Mouse (Mus musculus): ENCODE measurements around the gene Mpc1. TPM values are rescaled to one million over a fixed set of nuclear protein-coding genes. Genes with fewer than 3 reads are reported as not detected.

The Mpc1 gene
- total RNA-seq (2014; rRNA removed) (306 and 379 TPM in 2 replicates), polyA plus RNA-seq (2015; fragmentation: Nextera tagmentation; extraction: Ambion mirVana) (559 and 716 TPM in 2 replicates)

DNA sequence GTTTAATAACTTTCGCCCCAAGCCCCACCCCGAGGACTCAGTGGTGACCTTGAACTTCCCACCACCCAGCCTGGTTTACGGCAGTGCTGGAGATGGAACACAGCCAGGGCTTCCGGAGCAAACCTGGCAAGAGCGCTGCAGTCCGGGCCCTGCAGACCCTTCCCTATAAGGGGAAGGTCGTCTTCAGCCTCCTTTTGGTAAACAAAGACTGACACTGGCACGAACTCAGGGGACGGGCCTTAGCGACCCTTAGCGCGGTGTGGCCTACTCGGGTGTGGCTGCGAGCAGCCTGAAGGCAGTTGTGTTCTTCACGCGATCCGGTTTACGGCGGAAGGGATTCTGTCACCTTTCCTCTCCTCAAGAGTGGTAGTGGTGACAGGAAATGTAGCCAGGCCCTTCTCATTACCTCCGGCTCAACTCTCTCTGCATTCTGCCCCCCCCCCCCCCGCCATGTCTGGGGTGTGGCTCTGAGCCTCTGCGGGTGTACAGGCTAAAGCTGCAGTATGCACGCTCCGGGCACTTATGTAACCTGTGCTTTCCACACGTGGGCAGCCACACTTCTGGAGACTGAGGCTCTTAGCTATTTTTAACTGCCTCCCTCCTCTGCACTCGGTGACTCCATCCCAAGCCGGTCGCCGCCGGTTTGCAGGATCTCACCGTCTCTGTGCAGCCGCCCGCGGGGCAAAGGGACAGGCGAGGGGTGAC lies at the start of gene Mpc1:
TSS of gene Mpc1 (plus strand) at position 84 of the 705 bp plus-strand sequence.
- 3% methylated on average over 35 of the region's 35 CpGs for WGBS
- H3K4me2 ChIP-seq (ENCODE audit: low read depth), result peak within 1 kb of the TSS; percentile 97
- no peaks in the 10 kb centered on the region for H3K27me3 ChIP-seq (ENCODE audit: insufficient read depth, low read length)
- H3K9ac ChIP-seq, result peak within 1 kb of the TSS; percentile 93
- H3K36me3 ChIP-seq (ENCODE audit: insufficient read depth), result no peaks in the 10 kb centered on the region
- H3K4me3 ChIP-seq (ENCODE audit: low read depth, low read length), result peak within 1 kb of the TSS; percentile 85
- peak; percentile 64 for ATAC-seq
- H3K27ac ChIP-seq (ENCODE audit: low read depth, low read length), result peak within 1 kb of the TSS; percentile 98
- peaks cover 12% of the 10 kb centered on the region for H3K4me1 ChIP-seq (ENCODE audit: insufficient read depth)
- no peak for TF ChIP-seq CTCF (IDR thresholded peaks at IDR 0.05; ENCODE audit: low read depth)
- DNase-seq, result peak; percentile 75
- no peaks in the 10 kb centered on the region for H3K9me3 ChIP-seq (ENCODE audit: low read length)

DNA sequence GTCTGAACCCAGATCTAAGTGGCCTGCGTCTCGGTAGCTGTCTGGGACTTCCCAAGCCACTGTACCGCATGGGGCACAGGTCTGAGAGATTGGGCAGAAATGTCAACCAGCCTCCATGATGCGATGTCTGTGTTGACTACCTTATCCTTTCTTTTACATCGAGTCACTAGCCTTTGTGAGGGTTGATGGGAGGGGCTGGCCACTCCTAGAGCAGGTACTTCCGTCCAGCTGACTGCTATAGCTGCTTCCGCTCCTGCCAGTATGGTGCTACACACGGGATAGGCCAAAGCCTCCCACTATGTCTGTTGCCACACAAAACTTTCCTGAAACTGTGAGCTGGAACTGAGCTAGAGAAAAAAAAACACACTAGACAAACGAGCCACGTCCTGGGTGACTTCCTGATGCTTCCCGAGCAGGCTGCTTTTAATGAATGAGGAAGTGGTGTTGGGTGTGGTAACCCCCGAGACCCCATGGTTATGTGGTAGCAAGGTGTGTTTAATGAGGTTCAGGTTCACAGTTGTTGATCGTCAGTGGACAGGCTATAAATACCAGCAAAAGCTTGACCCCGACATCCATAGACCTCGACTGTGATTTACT lies 49.0 kb upstream of the Mpc1 start:
- no peak overlapping the region for H3K9ac ChIP-seq
- WGBS, result 78% methylated on average over 15 of the region's 15 CpGs

DNA sequence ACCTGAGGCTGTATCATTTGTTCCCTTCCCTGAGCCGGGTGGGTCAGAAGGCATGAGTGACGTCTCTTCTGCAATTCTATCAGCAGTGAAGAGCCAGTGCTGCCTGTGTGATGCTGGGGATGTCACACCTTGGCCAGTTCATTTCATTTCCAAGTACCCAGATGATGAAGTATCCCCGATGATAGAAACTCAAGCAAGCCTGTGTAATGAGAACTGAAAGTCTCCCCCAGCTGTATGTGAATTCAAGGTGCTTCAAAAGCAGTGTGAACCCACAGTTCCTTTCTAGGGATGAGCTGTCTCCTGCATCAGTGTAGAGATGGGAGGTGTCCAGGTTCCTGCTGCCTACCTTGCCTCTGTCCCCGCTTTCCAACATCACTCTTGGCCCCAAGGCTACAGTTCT lies 48.2 kb upstream of the Mpc1 start:
- H3K9me3 ChIP-seq (ENCODE audit: low read length), result no peaks in the 10 kb centered on the region
- no peak overlapping the region for H3K9ac ChIP-seq
- ATAC-seq (no peak), DNase-seq (no peak)
- H3K4me2 ChIP-seq (ENCODE audit: low read depth), result no peak overlapping the region
- H3K4me3 ChIP-seq (ENCODE audit: low read depth, low read length), result no peak overlapping the region
- H3K4me1 ChIP-seq (ENCODE audit: insufficient read depth), result no peaks in the 10 kb centered on the region
- TF ChIP-seq CTCF (IDR thresholded peaks at IDR 0.05; ENCODE audit: low read depth), result no peak
- H3K27me3 ChIP-seq (ENCODE audit: insufficient read depth, low read length), result no peaks in the 10 kb centered on the region
- WGBS, result 80% methylated on average over 4 of the region's 4 CpGs
- H3K36me3 ChIP-seq (ENCODE audit: insufficient read depth), result no peaks in the 10 kb centered on the region
- no peak overlapping the region for H3K27ac ChIP-seq (ENCODE audit: low read depth, low read length)

More for the DNA sequence above, 49.0 kb upstream of the Mpc1 start:
- Histone ChIP-seq H3K4me1 (ENCODE audit: insufficient read depth) (no peaks in the 10 kb centered on the region), H3K9me3 (ENCODE audit: low read length) (no peaks in the 10 kb centered on the region), H3K4me3 (ENCODE audit: low read depth, low read length) (no peak overlapping the region), H3K36me3 (ENCODE audit: insufficient read depth) (no peaks in the 10 kb centered on the region), H3K4me2 (ENCODE audit: low read depth) (no peak overlapping the region), H3K27ac (ENCODE audit: low read depth, low read length) (no peak overlapping the region), H3K27me3 (ENCODE audit: insufficient read depth, low read length) (no peaks in the 10 kb centered on the region)
- ATAC-seq (no peak), DNase-seq (no peak)
- no peak for TF ChIP-seq CTCF (IDR thresholded peaks at IDR 0.05; ENCODE audit: low read depth)

DNA sequence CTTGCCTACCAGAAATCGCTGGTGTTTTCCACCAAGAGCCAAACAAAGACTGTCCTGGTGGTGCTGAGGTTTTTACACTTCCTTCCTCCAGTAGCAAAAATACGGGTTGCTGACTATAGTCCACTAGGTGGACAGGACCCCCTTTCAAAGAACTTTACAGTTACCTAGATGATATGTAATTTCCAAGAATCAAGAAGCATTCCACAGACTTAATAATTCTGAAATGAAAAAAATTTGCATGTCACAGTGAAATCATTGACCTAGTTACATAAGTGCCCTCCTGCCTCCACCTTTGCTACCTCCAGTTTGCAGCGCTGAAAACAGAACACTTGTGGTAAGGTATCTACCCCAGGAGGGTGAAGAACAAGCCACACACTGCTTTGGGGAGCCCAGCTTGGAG lies 47.0 kb upstream of the Mpc1 start, which contains the start of gene Ccr6:
TSS of gene Ccr6 (plus strand) at position 301 of the 400 bp plus-strand sequence.
- Histone ChIP-seq H3K36me3 (ENCODE audit: insufficient read depth) (no peaks in the 10 kb centered on the region), H3K27ac (ENCODE audit: low read depth, low read length) (no peak within 1 kb of the TSS), H3K9me3 (ENCODE audit: low read length) (no peaks in the 10 kb centered on the region), H3K4me3 (ENCODE audit: low read depth, low read length) (no peak within 1 kb of the TSS), H3K9ac (no peak within 1 kb of the TSS), H3K4me2 (ENCODE audit: low read depth) (no peak within 1 kb of the TSS), H3K27me3 (ENCODE audit: insufficient read depth, low read length) (no peaks in the 10 kb centered on the region), H3K4me1 (ENCODE audit: insufficient read depth) (no peaks in the 10 kb centered on the region)
- no peak for ATAC-seq
- no peak for TF ChIP-seq CTCF (IDR thresholded peaks at IDR 0.05; ENCODE audit: low read depth)
- WGBS, result 77% methylated on average over 3 of the region's 3 CpGs
- DNase-seq, result no peak

DNA sequence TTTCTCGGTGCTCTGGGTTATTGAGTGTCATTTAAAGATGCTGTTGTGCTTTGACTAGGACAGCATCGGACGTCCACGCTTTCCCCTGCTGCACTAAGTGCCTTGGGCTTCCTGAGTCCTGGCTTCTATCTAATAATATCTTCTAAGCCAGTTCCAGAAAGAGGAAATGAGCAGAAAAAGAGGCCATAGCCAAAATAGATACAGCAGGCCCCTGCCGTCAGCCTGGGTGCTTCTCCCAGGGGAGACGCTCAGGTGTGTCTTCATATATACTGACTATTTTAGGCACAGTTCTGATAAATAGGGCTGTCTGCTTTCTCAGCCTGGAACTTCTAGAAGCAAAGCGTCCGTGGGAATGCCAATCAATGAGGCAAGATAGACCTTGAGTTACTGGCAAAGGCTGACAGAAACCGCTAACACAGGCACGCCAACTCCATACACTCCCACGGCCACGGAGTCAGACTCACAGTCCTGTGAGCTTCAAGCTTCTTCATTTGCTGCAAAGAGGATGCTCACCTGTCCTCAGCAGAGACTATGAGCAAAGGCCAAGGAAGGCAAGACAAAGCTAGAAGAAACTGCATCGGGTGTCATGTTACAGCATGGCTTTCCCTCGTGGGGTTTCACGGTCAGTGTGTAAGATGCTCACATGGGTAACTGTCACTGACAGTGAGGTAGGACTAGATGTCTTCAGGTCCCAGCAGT lies 44.5 kb upstream of the Mpc1 start:
- no peaks in the 10 kb centered on the region for H3K36me3 ChIP-seq (ENCODE audit: insufficient read depth)
- no peak for DNase-seq
- H3K9ac ChIP-seq, result no peak overlapping the region
- no peaks in the 10 kb centered on the region for H3K4me1 ChIP-seq (ENCODE audit: insufficient read depth)
- H3K27ac ChIP-seq (ENCODE audit: low read depth, low read length), result no peak overlapping the region
- no peak overlapping the region for H3K4me2 ChIP-seq (ENCODE audit: low read depth)
- no peaks in the 10 kb centered on the region for H3K27me3 ChIP-seq (ENCODE audit: insufficient read depth, low read length)
- TF ChIP-seq CTCF (IDR thresholded peaks at IDR 0.05; ENCODE audit: low read depth), result no peak
- no peak for ATAC-seq
- H3K4me3 ChIP-seq (ENCODE audit: low read depth, low read length), result no peak overlapping the region
- 84% methylated on average over 15 of the region's 15 CpGs for WGBS
- no peaks in the 10 kb centered on the region for H3K9me3 ChIP-seq (ENCODE audit: low read length)

DNA sequence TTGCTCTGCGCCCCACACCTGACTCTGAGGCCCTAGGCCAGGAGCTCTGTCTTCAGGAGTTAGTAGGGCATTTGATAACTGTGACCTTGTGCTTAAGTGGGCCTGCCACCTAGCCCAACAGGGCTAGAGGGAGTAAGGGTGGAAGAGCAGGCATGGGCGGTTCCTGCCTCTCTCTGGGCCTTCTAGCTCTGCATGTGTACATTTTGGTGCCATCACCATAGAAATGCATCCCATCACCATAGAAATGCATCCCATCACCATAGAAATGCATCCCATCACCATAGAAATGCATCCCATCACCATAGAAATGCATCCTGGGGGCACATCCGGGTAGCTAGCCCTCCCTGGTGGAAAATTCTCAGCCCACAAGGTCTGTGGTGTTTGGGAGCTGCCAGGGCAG lies 43.1 kb upstream of the Mpc1 start:
- no peak for TF ChIP-seq CTCF (IDR thresholded peaks at IDR 0.05; ENCODE audit: low read depth)
- 75% methylated on average over 3 of the region's 3 CpGs for WGBS

DNA sequence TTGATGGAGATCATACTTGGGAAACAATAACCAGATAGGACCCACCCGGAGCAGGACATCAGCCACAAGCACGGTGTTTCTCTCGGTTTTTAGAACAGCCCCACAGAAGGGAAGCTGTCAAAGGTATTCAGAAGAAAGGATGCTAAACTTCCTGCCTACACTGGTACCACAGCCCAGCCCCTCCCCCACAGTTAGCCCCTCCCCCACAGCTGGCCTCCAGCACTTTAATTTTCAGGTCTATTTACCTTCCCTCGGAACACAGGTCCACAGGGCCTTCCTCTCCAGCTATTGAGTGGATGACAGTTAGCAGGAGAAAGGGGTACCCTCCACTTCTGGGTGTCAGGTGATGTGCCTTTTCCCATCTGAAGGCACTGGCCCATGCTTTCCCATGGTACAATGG lies 42.2 kb upstream of the Mpc1 start:
- no peaks in the 10 kb centered on the region for H3K4me1 ChIP-seq (ENCODE audit: insufficient read depth)
- TF ChIP-seq CTCF (IDR thresholded peaks at IDR 0.05; ENCODE audit: low read depth), result no peak

More for the DNA sequence above, 43.1 kb upstream of the Mpc1 start:
- Histone ChIP-seq H3K36me3 (ENCODE audit: insufficient read depth) (no peaks in the 10 kb centered on the region), H3K4me1 (ENCODE audit: insufficient read depth) (no peaks in the 10 kb centered on the region), H3K9me3 (ENCODE audit: low read length) (no peaks in the 10 kb centered on the region), H3K4me3 (ENCODE audit: low read depth, low read length) (no peak overlapping the region), H3K27me3 (ENCODE audit: insufficient read depth, low read length) (no peaks in the 10 kb centered on the region), H3K27ac (ENCODE audit: low read depth, low read length) (no peak overlapping the region), H3K9ac (no peak overlapping the region), H3K4me2 (ENCODE audit: low read depth) (no peak overlapping the region)
- DNase-seq (no peak), ATAC-seq (no peak)

More for the DNA sequence above, 42.2 kb upstream of the Mpc1 start:
- Histone ChIP-seq H3K4me2 (ENCODE audit: low read depth) (no peak overlapping the region), H3K4me3 (ENCODE audit: low read depth, low read length) (no peak overlapping the region), H3K9me3 (ENCODE audit: low read length) (no peaks in the 10 kb centered on the region), H3K27ac (ENCODE audit: low read depth, low read length) (no peak overlapping the region), H3K36me3 (ENCODE audit: insufficient read depth) (no peaks in the 10 kb centered on the region), H3K9ac (no peak overlapping the region), H3K27me3 (ENCODE audit: insufficient read depth, low read length) (no peaks in the 10 kb centered on the region)
- no peak for ATAC-seq
- DNase-seq, result no peak
- 74% methylated on average over 4 of the region's 4 CpGs for WGBS
